Mouse (Mus musculus): ENCODE measurements at regions not wholly inside any gene's neighbourhood (a gene's known extent, or its start where the extent isn't known, plus 50 kb on each side); places are given as distances from the start of the nearest gene placed in this dataset.

- TF ChIP-seq POLR2A (IDR thresholded peaks at IDR 0.05; ENCODE audit: low read depth, low read length) (no peak), CTCF (conservative IDR thresholded peaks at IDR 0.05; ENCODE audit: insufficient read depth, insufficient read length, low read depth, low read length) (no peak)
Measured at GRCm38 (mm10) chrX:99523306-99523705, 52.2 kb upstream of the Pja1 start.
